Mouse (Mus musculus): ENCODE data around the gene Wnt3.

- TF ChIP-seq CTCF (IDR thresholded peaks at IDR 0.05): no peak
- no peak for TF ChIP-seq EP300 (IDR thresholded peaks at IDR 0.05)
These were observed 36.7 kb downstream of the Wnt3 start for GRCm38 (mm10) chr11:103810631-103811030.

Measured in lung, postnatal 0 days (tissue).